Mouse (Mus musculus) central nervous system, embryonic 14 days (tissue): ENCODE results near the gene Clec16a. TPM values are rescaled to one million over a fixed set of nuclear protein-coding genes. Genes with fewer than 3 reads are reported as not detected.

Source experiments
- polyA plus RNA-seq: library from polyadenylated mRNA; depleted of rRNA; stranded (reverse); fragments of >200 nt; gene quantifications from 2 replicates; pipeline ENCODE4 v1.2.3, GENCODE M21; 2012; rRNA removed

Clec16a gene
- 27.9 and 30.8 TPM in 2 replicates for polyA plus RNA-seq

DNA sequence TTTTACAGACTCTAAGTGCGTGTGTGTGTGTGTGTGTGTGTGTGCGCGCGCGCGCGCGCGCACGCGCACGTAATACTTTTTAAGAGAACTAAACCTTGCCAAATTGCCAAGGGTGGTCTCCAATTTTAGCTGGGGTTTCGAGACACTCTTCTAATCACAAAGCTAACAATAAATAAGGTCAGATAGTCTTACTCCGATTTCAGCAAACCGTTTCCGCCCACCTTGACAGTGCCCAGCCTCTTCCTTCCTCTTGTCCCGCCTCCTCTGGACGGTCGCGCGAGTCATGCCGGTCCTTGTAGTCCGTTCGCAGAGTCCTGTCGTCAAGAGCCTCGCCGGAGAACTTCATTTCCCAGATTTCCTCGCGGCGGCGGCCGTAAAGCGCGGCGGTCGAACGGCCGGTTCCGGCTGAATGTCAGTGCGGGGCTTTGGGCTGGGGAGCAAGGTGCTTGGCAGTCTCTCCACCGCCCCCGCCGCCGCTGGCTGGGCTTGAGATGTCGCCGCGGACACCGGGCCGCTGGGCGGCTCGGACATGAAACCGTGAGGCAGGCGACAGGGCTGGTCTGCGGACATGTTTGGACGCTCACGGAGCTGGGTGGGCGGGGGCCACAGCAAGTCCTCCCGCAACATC, at the start of gene Clec16a:
Gene Clec16a (plus strand): TSS at position 345 of the 628 bp plus-strand sequence.

DNA sequence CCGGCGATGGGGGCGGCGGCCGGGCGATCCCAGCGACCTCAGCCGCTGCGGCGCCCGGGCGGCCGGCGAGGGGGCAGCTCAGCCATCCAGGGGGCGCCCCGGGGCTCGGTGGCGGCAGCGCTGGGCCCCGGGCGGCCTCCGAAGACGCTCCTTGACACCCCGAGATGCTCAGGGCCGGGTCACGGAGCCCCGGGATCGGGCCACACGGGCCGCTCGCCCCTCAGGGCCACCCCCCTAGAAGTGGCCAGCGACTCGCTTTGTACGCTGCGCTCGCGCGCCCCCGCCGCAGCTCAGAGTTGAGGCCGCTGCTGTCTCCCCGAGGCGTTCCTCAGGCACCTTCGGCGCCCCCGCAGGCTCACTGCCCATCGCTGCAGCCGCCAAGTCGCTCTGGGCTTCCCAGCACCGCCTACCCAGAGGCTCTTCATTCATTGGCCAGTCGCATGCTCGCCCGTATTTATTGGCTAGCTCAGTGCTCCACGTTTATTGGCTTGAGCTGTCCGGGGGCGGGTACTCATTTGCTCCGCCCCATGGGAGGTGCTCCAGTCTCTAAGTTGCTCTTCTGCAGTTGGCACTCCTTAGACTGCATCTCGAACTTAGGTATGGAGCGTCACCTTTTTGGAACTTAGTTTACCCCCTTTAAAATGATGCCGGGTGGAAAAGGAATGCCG, 2.3 kb upstream of the Clec16a start, which contains the start of gene Dexi:
Gene Dexi (minus strand): TSS at position 357 of the 668 bp plus-strand sequence.

GRCm38 (mm10) chr16:10785371-10786231, 240.5 kb downstream of the Clec16a start, which contains the start of gene Socs1:
Gene Socs1, minus strand, starts transcription at chr16:10785536.

GRCm38 (mm10) chr16:10788271-10788670, 243.1 kb downstream of the Clec16a start, which contains the start of gene Tnp2:
Gene Tnp2, minus strand, starts transcription at chr16:10788660.

DNA sequence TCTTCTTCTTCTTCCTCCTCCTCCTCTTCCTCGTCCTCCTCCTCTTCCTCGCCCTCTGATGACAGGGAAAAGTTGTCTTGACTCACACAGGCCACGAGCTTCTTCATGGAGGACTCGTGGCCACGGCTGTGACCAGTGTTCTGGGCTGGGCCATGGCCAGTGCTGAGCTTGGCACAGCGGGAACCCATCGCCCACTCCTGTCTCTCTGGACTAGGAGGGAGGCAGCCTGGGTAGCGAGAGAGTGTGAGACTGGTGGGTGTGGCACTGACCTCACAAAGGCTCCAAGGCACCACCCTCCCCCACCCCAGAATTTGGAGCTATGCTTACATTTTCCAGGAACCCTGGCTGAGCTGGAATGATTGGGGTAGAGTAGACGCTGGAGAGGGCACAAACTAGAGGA, 245.6 kb downstream of the Clec16a start, which contains the start of gene Prm3:
Gene Prm3 (minus strand): TSS at position 213 of the 400 bp plus-strand sequence.

Other genes starting within 250 kb of the Clec16a start
- gene Emp2, start 231.4 kb upstream of the Clec16a start, polyA plus RNA-seq, result 5.6 and 9.1 TPM in 2 replicates
- gene Tekt5, start 149.8 kb upstream of the Clec16a start, polyA plus RNA-seq, result 3.3 and 4.0 TPM in 2 replicates
- 43.5 and 44.9 TPM in 2 replicates for gene Nubp1, start 133.4 kb upstream of the Clec16a start, polyA plus RNA-seq
- 39.2 and 41.0 TPM in 2 replicates for gene Tvp23a, start 98.0 kb upstream of the Clec16a start, polyA plus RNA-seq
- 0.02 and 0.04 TPM in 2 replicates for gene Ciita, start 65.3 kb upstream of the Clec16a start, polyA plus RNA-seq
- 39.0 and 39.8 TPM in 2 replicates for gene Dexi, start 2.3 kb upstream of the Clec16a start, polyA plus RNA-seq
- 1.8 and 3.9 TPM in 2 replicates for gene Socs1, start 240.2 kb downstream of the Clec16a start, polyA plus RNA-seq
- gene Tnp2, start 243.3 kb downstream of the Clec16a start, polyA plus RNA-seq, result not detected in 2 replicates
- gene Prm3, start 245.6 kb downstream of the Clec16a start, polyA plus RNA-seq, result not detected in 2 replicates